Mouse (Mus musculus) 3T3-L1 (cell line): ENCODE measurements at regions not wholly inside any gene's neighbourhood (a gene's known extent, or its start where the extent isn't known, plus 50 kb on each side); places are given as distances from the start of the nearest gene placed in this dataset.

Source experiments
- DNase-seq: peaks from one replicate; pipeline ENCODE4 v3.0.0-alpha.2; 2015; ENCODE audit warnings: low read depth, low spot score

DNA sequence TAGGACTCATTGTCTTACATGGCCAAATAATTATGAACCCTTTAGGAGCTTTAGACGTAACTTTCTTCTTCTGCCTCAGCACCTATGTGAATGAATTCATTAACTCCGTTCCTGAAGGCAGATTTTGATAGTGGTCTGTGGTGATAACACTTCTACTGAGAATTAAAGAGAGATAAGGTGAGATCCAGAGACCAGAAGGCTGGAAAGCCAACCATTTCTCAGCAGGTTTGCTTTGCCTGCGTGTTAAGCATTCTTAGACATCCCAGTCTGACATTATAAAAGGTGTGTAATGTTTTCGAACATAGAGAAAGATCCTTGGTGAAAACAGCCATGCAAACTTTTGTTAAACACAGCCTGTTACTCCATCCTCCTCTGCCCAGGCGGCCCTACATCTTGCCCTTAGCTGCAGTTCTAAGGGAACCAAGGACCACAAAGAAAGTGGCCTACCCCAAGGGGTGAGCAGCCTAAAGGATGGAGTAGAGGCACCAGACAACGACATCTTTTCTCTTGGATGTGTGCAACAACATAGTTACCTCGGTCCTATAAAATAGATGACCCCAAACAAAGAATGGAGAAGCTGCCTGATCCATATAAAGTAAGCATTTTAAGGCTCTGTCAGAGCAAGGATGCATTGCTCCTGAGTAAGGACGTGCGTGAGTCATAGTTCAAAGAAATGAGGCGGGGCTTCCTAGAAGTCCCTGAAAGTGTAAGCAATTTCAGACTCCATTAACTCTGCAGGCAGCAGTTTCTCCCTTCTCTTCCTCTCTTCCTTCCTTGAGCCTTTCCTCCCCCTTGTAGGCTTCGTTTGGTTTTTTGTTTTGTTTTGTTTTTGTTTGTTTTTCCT, 55.1 kb upstream of the Xpr1 start:
- peak; percentile 71 for DNase-seq

DNA sequence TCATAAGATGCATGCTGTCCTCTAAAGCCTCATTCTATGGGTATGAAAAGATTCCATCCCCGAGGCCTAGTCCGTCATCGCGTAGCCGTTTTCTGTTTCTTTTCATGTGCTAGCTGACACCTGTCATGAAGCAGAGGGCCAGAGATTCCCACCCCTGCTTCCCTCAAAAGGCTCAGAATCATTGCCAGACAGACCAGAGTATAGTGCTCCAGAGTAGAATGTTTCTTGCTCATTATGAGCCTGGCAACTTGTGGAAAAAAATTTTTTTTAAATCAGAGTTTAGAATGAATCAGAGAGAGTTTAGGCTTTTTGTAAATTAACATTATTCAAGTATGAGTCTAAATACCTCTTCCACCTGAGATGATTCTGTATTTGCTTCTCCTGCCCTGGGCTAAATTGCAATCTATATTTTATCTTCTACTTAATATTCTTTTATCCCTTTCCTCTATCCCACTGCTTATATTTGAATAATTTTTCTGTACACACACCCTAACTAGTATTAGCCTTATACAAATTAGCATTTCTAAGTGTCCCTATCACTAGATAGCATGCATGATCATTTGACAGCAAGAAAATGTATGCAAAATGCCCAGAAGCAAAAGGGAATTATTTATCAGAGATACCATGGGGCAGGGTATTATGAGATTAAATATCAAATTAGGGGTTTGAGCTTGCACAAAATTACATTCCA, 55.9 kb upstream of the Xpr1 start:
- no peak for DNase-seq

DNA sequence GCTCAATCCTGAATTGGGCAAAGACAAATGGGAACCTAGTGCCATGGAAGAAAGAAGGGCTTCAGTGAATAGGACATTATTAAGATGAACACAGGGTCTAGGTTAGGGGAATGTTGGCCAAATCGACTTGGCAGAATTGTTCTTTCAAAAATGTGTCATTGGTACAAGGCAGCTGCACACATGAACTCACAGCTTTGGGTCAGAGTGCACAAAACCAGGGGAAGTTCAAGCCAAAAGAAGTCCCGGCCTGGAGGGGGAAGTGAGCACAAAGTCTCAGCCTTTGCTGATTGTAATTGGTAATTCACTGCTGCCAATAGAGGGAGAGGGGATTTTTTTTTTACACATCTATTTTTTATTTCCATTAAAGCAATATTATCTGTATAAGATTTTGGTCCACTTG, 57.8 kb upstream of the Xpr1 start:
- no peak for DNase-seq

DNA sequence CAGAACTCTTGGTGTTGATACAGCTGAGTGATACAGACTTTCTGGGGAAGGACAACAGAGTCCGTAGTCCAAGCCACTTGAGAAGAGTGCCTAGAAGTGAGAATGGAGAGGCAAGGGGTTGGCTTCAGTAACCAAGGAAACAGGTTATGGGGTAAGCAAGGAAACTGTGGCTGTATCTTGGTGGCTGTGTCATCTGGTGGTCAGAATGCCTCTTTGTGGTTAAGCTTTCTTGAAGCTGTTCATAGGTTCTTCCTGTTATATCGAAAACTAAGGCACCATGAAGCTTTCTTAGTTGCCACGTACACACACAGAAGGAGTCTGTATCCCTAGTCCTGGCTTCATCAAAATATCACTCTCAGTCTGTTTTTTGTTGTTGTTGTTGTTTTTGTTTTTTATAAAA, 59.0 kb upstream of the Xpr1 start:
- DNase-seq, result peak; percentile 6

DNA sequence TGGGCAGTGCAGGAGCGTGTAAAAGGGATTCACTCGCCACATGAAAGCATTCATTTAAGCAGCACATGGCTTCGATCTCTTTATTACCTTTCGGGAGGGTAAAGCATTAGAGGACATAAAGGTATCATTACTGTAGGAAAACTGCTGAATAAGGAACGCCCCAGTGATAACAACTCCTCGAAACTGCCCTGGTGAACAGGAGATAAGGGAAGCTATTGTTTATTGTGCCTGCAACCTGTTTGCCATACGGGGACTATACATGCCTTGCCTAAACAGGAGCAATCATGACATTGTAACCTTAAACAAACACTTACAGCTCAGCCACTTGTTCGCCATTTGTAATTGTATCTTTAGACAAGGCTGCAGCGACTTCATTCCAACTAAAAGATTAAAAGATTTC, 64.9 kb upstream of the Xpr1 start:
- DNase-seq, result no peak

DNA sequence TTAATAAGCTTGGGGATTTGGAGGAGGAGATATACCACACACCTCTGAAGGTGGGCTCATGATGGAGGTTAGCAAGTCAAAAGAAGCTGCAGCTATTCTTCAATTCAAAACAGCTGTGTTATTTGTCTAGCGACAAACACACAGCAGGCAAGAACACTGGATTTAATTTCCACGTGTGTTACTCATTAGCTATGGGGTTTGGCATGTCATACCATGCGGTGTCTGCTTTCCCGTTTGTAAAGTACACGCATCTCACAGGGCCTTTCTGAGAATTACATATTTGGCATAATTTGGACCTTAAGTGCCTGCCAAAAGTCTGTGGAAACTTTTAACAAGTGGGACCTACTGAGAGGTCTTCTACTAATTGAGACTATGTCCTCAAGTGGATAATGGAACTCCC, 65.5 kb upstream of the Xpr1 start:
- no peak for DNase-seq

DNA sequence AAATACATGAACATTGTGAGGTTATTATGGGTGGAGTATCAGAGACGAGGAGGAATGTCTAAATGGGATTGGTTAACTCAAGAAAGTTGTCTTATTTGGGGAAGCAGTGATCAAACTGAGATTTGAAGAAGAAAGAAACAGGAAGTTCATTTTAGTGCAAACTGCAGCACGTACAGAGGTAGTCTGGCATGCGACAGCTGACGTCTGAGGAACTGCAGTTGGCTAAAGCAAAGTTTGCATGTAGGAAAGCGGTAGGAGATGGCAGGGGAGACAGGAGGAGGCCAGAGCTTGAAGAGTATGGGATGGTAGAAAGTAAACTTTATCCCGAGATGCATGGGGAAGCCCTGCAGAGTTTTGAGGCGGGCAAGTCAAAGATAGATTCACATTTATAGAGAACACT, 66.5 kb upstream of the Xpr1 start:
- DNase-seq, result no peak

DNA sequence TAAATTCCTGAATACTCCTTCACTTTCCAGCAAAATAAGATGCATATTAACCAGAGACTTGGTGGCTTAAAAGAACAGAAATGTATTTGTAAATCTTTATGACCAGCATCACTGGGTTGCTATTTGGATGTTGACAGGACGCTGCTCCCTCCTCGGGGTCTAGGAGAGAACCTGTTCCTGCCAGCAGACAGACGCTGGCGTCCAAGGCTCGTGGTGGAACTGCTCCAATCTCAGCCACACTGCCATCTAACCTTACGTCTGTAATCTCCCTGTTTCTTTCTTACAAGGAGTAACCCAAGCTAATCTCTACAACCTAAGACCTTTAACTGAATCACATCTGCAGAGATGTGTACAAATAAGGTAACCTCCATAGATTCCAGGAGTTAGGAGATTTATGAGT, 70.1 kb upstream of the Acbd6 start:
- no peak for DNase-seq

DNA sequence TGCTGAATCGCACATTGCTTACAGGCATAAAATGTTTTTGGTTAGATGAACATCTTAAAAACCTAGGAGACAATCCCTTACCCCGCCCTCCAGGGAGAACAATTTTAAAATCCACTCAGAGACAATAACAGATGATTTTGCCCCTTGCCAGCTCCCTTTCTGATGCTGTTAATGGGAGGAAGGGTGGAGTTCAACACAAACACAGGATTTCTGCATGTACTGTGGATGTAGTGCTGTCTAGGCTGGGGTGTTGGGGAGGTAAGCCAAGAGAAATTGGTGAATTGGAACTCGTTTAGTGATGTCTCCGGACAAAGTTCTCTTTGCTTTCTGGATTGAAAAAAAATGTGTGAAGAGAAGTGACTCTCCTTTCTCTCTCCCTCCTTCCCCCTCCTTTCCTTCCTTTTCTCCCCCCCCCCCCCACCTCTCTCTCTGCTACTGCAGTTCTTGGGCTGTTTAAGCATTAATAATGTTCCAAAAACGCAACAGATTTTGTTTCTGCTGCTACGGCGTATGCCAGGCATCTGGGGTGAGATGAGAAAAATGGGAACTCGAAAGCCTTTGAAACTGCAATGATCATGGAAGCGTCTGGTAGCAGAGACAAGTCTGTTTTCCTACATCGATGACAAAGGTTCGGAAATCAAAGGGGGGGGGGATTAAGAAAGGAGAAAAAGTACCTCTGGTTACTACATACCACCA, 68.8 kb upstream of the Acbd6 start:
- DNase-seq, result no peak

DNA sequence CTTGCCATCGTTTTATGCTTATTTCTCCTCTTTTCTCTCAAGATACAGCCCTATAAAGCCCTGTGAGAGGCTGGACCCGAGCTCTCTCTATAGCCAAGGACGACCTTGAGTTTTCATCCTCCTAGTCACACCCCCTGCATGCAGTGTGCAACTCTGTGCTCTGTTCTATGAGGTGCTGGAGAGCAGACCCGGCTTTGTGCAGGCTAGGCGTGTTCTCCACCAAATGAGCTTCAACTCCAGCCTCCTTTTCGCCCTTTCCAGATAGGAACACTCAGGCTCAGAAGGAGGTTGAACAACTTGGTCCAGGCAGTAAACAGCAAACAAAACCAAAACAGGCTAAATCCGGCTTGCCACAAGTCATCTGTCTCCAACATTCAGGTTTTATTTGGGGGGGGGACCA, 67.8 kb upstream of the Acbd6 start:
- no peak for DNase-seq

DNA sequence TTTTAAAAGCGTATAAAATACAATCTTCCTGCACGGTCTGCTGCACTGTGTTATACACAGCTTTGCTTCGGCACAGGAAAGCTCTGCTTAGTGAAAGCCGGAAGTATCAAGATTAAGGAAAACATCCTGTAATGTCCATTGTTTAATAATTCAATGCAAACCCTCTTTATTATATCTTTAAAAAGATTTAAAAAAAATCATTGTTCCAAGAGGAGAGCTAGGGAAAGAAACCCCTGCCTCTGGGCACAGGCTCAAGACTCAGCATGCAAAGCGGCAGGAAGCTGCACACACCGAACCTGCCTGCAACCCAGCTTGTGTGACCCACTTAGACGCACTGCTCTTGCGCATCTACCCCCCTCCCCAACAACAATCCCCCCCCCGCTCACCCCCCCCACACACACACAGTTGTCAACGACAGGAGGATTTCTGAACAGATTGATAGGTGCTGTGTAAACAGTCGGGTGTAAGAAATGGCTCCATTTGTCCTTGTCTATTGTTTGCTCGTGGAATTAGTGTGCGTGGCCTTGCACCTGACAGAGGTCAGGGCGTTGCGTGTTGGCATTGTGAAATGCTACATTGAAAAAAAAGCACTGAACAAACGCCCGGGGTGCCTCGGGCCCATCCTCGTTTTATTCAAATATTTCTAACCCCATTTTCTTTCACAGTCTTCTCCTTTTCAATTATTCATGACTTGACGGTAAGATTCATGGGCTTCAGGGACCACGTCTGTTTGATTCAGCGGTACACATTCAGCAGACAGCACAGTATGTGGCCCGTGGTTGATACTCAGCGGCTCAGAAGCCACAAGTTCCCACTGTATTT, 66.5 kb upstream of the Acbd6 start:
- no peak for DNase-seq

DNA sequence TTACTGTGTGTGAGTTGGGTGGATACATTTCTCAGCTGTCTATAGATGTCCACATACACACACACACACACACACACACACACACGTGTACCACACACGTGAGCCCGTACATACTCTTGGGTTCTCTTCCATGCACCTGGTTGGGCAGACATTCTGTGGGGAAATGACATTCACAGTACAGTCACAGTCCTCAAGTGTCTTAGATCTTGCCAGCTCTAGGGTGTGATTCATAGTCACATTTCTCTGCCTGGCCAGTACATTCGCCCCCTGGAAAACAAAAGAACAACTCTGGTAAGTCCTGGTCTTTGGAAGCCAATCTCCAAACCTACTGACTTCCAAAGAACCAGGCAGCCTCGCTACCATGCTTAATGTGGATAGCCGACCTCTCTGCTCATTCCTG, 64.6 kb upstream of the Acbd6 start:
- DNase-seq, result peak; percentile 50

DNA sequence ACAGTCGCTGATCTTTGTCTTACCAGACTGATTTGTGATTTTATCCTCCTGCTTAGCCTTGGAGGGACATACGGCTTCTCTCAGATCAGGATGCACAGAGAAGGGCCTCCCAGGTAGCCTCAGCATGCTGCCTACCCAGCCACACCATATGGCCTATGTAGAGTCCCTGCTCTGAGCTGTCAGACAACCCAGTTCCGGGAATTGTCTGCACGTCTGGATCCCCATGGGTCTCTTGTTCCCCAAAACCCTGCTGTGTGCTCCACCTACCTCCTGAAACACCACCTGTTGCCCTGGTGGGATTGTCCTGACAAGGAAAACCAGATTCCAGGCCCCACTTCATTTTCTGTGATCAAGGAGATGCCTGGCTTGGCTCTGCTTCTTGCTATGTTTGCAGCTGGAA, 64.1 kb upstream of the Acbd6 start:
- DNase-seq, result no peak

DNA sequence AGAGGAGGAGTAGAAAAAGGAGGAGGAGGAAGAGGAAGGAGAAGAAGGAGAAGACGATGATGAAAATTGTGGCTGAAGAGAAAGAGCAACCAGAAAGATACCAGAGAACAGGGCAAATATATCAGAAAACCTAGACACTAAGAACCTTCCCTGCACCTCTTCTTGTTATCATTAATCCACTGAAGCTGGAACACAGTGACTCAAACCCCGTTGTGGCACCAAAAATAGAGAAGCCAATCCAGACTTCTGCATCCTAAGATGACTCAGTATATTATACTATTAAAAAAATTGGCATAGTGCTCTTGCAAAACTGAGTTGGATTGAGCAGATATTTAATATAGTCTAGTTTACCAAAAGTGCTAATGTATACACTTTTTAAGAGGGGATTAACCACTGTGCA, 63.6 kb upstream of the Acbd6 start:
- peak; percentile 47 for DNase-seq

DNA sequence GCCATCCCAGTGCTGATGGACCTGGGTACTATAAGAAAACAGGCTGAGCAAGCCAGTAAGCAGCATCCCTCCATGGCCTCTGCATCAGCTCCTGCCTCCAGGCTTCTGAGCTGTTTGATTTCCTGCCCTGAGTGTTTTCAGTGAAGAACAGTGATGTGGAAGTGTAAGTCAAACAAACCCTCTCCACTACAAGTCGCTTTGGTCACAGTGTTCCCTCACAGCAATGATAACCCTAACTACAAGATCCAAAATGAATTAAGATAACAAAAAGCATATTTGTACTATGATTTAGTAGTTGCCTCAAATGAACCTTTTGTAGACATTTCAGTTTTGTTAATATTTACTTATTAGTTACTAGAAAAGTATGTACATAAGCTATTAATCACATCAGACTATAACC, 58.2 kb upstream of the Acbd6 start:
- DNase-seq, result no peak

DNA sequence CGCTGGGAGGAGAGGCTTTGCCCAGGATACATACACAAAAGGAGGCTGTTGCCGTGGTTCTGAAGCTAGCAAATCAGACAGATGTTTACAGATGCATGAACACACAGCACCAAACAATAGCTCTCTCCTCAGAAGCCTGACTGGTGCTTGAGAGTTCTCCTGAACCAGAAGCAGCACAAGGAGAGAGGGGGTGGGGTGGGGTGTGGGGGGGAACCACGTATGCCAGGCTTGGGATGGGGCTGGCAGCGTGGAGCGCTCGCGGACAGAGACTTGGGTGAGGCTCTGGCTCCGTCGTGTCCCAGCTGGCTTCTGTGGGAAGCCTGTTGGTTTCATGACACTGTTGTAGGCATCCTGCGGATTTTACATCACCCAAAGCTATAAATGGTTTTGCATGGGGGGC, 55.1 kb upstream of the Acbd6 start:
- DNase-seq, result no peak

DNA sequence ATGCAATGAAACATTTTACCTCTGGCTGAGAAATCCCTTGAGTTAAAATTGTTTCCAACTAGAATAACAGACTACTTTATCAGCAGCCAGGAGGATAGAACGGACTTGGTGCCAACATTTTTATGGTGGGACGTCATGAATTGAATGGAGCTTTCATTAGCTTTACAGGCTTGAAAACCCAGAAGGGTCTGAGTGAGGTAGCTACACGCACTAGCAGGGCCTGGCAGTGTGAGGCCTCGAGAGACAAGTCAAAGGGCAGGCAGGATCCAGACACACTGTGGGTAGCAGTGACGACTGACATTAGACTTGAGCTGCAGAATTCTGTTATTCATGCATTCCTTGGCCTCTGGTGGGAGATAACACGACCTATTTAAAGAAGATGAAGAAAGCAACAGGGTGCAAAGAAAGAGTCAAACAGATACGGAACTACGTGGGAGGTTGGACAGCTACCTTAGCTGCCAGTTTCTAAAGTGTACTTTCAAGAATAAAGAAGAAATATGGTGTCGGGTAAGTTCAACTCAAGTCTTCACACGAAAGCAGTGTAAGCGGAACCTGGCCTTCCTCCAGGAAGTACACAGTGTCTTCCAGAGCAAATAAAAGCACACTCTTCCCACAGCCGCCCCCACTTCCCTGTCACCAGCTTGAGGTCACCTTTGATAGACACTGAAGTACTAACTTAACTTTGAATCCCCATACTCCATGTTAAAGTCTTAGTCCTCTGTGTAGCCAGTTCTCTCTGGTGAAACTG, 53.2 kb upstream of the Acbd6 start:
- DNase-seq, result peak; percentile 51

DNA sequence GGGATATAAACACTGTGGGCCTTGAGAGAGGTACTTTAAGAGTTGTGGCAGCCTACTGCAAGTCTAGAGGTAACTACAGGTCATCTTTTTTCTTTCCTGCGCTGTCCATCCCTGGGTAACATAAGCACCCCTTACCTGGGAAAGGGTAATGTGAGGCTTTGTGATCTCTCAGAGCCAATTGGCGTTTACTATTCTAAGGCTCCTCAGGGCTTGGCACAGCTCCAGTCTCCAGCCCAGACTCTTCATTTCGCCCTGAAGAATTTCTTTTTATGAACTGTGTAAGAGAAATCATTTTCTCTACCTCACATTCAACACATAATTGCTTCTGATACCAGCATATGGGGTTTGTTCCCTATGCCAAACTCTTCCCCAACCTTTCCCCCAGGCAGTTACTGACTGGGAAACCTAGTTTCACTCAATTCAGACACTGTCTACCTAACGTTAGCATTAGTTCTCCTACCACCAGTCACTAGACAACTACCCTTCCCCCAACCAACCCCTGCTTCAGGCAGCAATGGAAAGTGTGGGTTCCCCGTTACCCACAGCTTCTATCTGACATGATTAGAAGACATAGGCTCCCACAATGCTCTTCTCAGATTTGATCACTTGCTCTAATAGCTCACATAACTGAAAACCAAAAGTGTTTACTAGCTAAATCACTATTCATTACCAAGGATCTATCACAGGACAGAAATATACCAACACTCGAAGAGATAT, 52.4 kb upstream of the Acbd6 start:
- no peak for DNase-seq
